Mouse (Mus musculus) stomach, embryonic 16.5 days (tissue): ENCODE data around the gene Dbndd2. TPM values are rescaled to one million over a fixed set of nuclear protein-coding genes. Genes with fewer than 3 reads are reported as not detected.
A peak's percentile ranks its signal among the peaks of the same experiment; 100 is the strongest.

Source experiments
- ATAC-seq: fragments of 200-750 bp; cut with Nextera tagmentation; 2 replicates; pipeline ENCODE4 v1.8.0; 2017; ENCODE audit warnings: moderate number of reproducible peaks, moderate TSS enrichment; ENCODE audit not compliant: insufficient read depth, low FRiP score
- H3K27ac ChIP-seq: fragments of 300-500 bp; sonication (generic); 2 replicates; pipeline ENCODE4 v1.5.1; 2014; ENCODE audit warnings: low read length
- H3K27me3 ChIP-seq: fragments of 300-500 bp; sonication (generic); 2 replicates; pipeline ENCODE4 v1.6.1; 2014; ENCODE audit warnings: low read length, control low read depth, mixed read lengths; ENCODE audit not compliant: control insufficient read depth, insufficient read depth
- H3K36me3 ChIP-seq: fragments of 300-500 bp; sonication (generic); 2 replicates; pipeline ENCODE4 v1.6.1; 2014; ENCODE audit warnings: low read length; ENCODE audit not compliant: control insufficient read depth, insufficient read depth
- H3K4me1 ChIP-seq: fragments of 300-500 bp; sonication (generic); 2 replicates; pipeline ENCODE4 v1.6.1; 2014; ENCODE audit warnings: low read length, control low read depth, mixed read lengths; ENCODE audit not compliant: control insufficient read depth, insufficient read depth
- H3K4me2 ChIP-seq: fragments of 300-500 bp; sonication (generic); 2 replicates; pipeline ENCODE4 v1.6.1; 2014; ENCODE audit warnings: low read depth, low read length, mixed read lengths
- H3K4me3 ChIP-seq: fragments of 300-500 bp; sonication (generic); replicated peaks from 2 replicates; pipeline ENCODE4 v1.5.1; 2014; ENCODE audit warnings: mild to moderate bottlenecking, low read length
- H3K9ac ChIP-seq: fragments of 300-500 bp; sonication (generic); 2 replicates; pipeline ENCODE4 v1.6.1; 2014; ENCODE audit warnings: low read length
- H3K9me3 ChIP-seq: fragments of 300-500 bp; sonication (generic); replicated peaks from 2 replicates; pipeline ENCODE4 v1.6.1; 2016; ENCODE audit warnings: low read length, control low read depth; ENCODE audit not compliant: control insufficient read depth
- WGBS: fragments of 180-500 bp; shearing (Covaris S2); extraction: QIAGEN DNeasy Blood & Tissue Kit; methylation state at CpG from one replicate; pipeline ENCODE4 v1.1.7; 2014; 5-methylcytosine and 5-hydroxymethylcytosine counted together
- polyA plus RNA-seq: library from polyadenylated mRNA; unstranded; fragments of >200 nt; fragmentation: Nextera tagmentation; extraction: Ambion mirVana; gene quantifications from 2 replicates; pipeline ENCODE4 v1.2.1, GENCODE M21; 2015

Gene Dbndd2
- polyA plus RNA-seq, 1 experiment from 2014 or later = 12.1 TPM

- Histone ChIP-seq H3K27me3 (no peaks in the 10 kb centered on the region), H3K9me3 (no peaks in the 10 kb centered on the region), H3K27ac (peak overlapping the region; percentile 92), H3K36me3 (0 out of 2 replicates have a peak, but pooled peaks cover 4% of the 10 kb centered on the region), H3K4me1 (peaks cover 29% of the 10 kb centered on the region), H3K4me3 (no peak overlapping the region), H3K4me2 (no peak overlapping the region), H3K9ac (no peak overlapping the region)
- no peak for ATAC-seq
- 64% methylated on average over 8 of the region's 8 CpGs for WGBS
Observed at GRCm38 (mm10) chr2:164458535-164458934, 27.4 kb upstream of the Dbndd2 start.

GRCm38 (mm10) chr2:164460745-164461551 lies 25.0 kb upstream of the Dbndd2 start, which contains the start of gene Gm20458:
Gene Gm20458 (plus strand): TSS chr2:164460967.
- under 1% methylated on average over 79 of the region's 79 CpGs for WGBS
- H3K27ac ChIP-seq = peak within 1 kb of the TSS; percentile 75
- H3K9me3 ChIP-seq = no peaks in the 10 kb centered on the region
- H3K4me1 ChIP-seq = peaks cover 16% of the 10 kb centered on the region
- H3K36me3 ChIP-seq = 0 out of 2 replicates have a peak, but pooled peaks cover 4% of the 10 kb centered on the region
- peak within 1 kb of the TSS; percentile 93 for H3K4me3 ChIP-seq
- ATAC-seq = peak; percentile 96
- peak within 1 kb of the TSS; percentile 74 for H3K4me2 ChIP-seq
- peak within 1 kb of the TSS; percentile 91 for H3K9ac ChIP-seq
- no peaks in the 10 kb centered on the region for H3K27me3 ChIP-seq

- Histone ChIP-seq H3K36me3 (0 out of 2 replicates have a peak, but pooled peaks cover 4% of the 10 kb centered on the region), H3K27me3 (no peaks in the 10 kb centered on the region), H3K4me3 (no peak overlapping the region), H3K4me2 (no peak overlapping the region), H3K9ac (no peak overlapping the region), H3K9me3 (no peaks in the 10 kb centered on the region), H3K4me1 (peaks cover 5% of the 10 kb centered on the region; the same call in 1 of the 2 replicates), H3K27ac (no peak overlapping the region)
- no peak for ATAC-seq
Observed at GRCm38 (mm10) chr2:164465161-164465560, 20.7 kb upstream of the Dbndd2 start.

- H3K27ac ChIP-seq = 0 out of 2 replicates have a peak overlapping the region, but pooled peaks have one; percentile 47
- H3K27me3 ChIP-seq = no peaks in the 10 kb centered on the region
- H3K9ac ChIP-seq = no peak overlapping the region
- H3K9me3 ChIP-seq = no peaks in the 10 kb centered on the region
- no peak overlapping the region for H3K4me3 ChIP-seq
- H3K4me2 ChIP-seq = no peak overlapping the region
- H3K4me1 ChIP-seq = peaks cover 4% of the 10 kb centered on the region; the same call in 1 of the 2 replicates
- 0 out of 2 replicates have a peak, but pooled peaks cover 4% of the 10 kb centered on the region for H3K36me3 ChIP-seq
- 70% methylated on average over 5 of the region's 5 CpGs for WGBS
- ATAC-seq = no peak
Observed at GRCm38 (mm10) chr2:164466787-164467186, 19.1 kb upstream of the Dbndd2 start.

- 27% methylated on average over 10 of the region's 10 CpGs for WGBS
- Histone ChIP-seq H3K4me3 (no peak overlapping the region), H3K9me3 (no peaks in the 10 kb centered on the region), H3K4me2 (no peak overlapping the region), H3K4me1 (no peaks in the 10 kb centered on the region), H3K9ac (no peak overlapping the region), H3K36me3 (no peaks in the 10 kb centered on the region), H3K27me3 (no peaks in the 10 kb centered on the region), H3K27ac (no peak overlapping the region)
- peak; percentile 38; the same call in 1 of the 2 replicates for ATAC-seq
Observed at GRCm38 (mm10) chr2:164470254-164470653, 15.7 kb upstream of the Dbndd2 start.

- no peak within 1 kb of the TSS for H3K27ac ChIP-seq
- H3K36me3 ChIP-seq = no peaks in the 10 kb centered on the region
- no peaks in the 10 kb centered on the region for H3K9me3 ChIP-seq
- 80% methylated on average over 6 of the region's 6 CpGs for WGBS
- ATAC-seq = no peak
- no peaks in the 10 kb centered on the region for H3K27me3 ChIP-seq
- H3K4me2 ChIP-seq = no peak within 1 kb of the TSS
- H3K9ac ChIP-seq = no peak within 1 kb of the TSS
- no peak within 1 kb of the TSS for H3K4me3 ChIP-seq
- no peaks in the 10 kb centered on the region for H3K4me1 ChIP-seq
Observed at GRCm38 (mm10) chr2:164473624-164474023, 12.3 kb upstream of the Dbndd2 start, which contains the start of gene Trp53tg5. Gene Trp53tg5 (minus strand): TSS chr2:164473724.

- Histone ChIP-seq H3K9me3 (no peaks in the 10 kb centered on the region), H3K4me2 (peak overlapping the region; percentile 97), H3K27ac (no peak overlapping the region), H3K36me3 (no peaks in the 10 kb centered on the region), H3K9ac (peak overlapping the region; percentile 81), H3K4me3 (peak overlapping the region; percentile 77), H3K27me3 (no peaks in the 10 kb centered on the region), H3K4me1 (peaks cover 9% of the 10 kb centered on the region)
- peak; percentile 77; the same call in 1 of the 2 replicates for ATAC-seq
- under 1% methylated on average over 86 of the region's 90 CpGs for WGBS
Observed at GRCm38 (mm10) chr2:164486258-164487114, 580 bp downstream of the Dbndd2 start.

GRCm38 (mm10) chr2:164487115-164487527 lies 1.2 kb downstream of the Dbndd2 start:
- peak overlapping the region; percentile 77 for H3K4me3 ChIP-seq
- peak overlapping the region; percentile 81 for H3K9ac ChIP-seq
- peak; percentile 36; the same call in 1 of the 2 replicates for ATAC-seq
- WGBS = 9% methylated on average over 11 of the region's 11 CpGs
- H3K36me3 ChIP-seq = no peaks in the 10 kb centered on the region
- H3K4me1 ChIP-seq = peaks cover 9% of the 10 kb centered on the region
- H3K4me2 ChIP-seq = peak overlapping the region; percentile 97
- no peaks in the 10 kb centered on the region for H3K9me3 ChIP-seq
- H3K27me3 ChIP-seq = no peaks in the 10 kb centered on the region
- H3K27ac ChIP-seq = no peak overlapping the region
